Mouse (Mus musculus) lung, adult 2 months (tissue): ENCODE data around the gene Tmc4. TPM values are rescaled to one million over a fixed set of nuclear protein-coding genes. Genes with fewer than 3 reads are reported as not detected.
"Not testable (repeated sequence)": the region's sequence is repeated elsewhere in the genome, so short reads cannot be mapped to it uniquely, and the experiment has no call there.

Source experiments
- DNase-seq: peaks from one replicate; pipeline ENCODE4 v3.0.0; 2022
- H3K4me1 ChIP-seq: fragments of 200-500 bp; 2 replicates; pipeline ENCODE4 v1.6.1; 2011; ENCODE audit warnings: low read length; ENCODE audit not compliant: control insufficient read depth, insufficient read depth
- H3K4me3 ChIP-seq: fragments of 200-500 bp; replicated peaks from 2 replicates; pipeline ENCODE3; 2011; ENCODE audit warnings: low read depth, mild to moderate bottlenecking, control low read depth, low read length; ENCODE audit errors: extremely low read depth
- CTCF ChIP-seq: fragments of 200-500 bp; IDR thresholded peaks from 2 replicates; pipeline ENCODE4 v1.5.1; 2011; ENCODE audit warnings: mild to moderate bottlenecking, low read length, control low read depth; ENCODE audit not compliant: insufficient read depth
- POLR2A ChIP-seq: fragments of 200-500 bp; IDR thresholded peaks from 2 replicates; pipeline ENCODE4 v1.6.1; 2011; ENCODE audit warnings: low read depth, mild to moderate bottlenecking, control low read depth, low read length, borderline replicate concordance; ENCODE audit errors: extremely low read depth
- WGBS: fragments of 180-500 bp; shearing (Covaris S2); methylation state at CpG from one replicate; pipeline ENCODE4 v1.1.7; 2018; 5-methylcytosine and 5-hydroxymethylcytosine counted together
- polyA plus RNA-seq: library from polyadenylated mRNA; depleted of rRNA; stranded (reverse); fragments of >200 nt; gene quantifications from 2 replicates; pipeline ENCODE4 v1.2.3, GENCODE M21; 2012

Tmc4 gene
- polyA plus RNA-seq, 1 experiment, result 83.7 TPM

DNA sequence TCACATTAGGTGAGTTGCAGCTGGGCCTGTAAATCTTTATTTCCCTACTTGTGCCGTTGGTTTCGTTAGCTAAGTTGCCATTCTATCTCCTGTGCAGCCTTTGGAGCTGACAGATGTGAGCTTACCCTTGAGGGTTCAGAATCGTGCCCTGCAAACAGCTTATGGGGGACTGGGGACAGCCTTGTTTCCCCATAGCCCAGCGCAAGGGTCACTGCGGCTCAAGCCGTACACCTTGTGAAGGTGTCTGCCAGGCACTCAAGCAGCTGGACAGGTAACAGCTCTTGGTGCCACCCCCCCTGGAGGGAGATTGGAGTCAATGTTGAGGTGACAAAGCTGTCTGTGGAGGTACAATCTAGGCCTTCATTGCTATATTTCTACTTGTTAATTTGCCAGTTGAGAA lies 28.6 kb upstream of the Tmc4 start:
- no peak overlapping the region for H3K4me3 ChIP-seq
- H3K4me1 ChIP-seq, result peaks cover 16% of the 10 kb centered on the region
- WGBS, result 21% methylated on average over 6 of the region's 6 CpGs
- no peak for DNase-seq
- no peak for TF ChIP-seq CTCF
- TF ChIP-seq POLR2A, result no peak

DNA sequence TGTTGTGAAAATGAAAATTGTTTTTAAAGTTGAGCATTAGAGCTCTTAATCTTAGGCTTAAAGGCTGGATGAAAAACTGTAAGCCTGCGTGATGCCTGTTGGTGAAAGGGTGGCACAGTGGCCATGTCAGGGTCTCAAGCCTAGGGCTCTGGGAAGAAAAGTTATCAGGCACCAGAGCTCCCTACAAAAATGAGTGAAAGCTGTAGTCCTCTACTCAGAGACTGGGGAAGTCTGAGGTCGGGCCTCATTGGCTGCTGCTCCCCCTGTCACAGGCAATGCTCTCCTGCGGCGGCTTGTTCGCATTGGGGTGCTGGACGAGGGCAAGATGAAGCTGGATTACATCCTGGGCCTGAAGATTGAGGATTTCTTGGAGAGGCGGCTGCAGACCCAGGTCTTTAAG lies 28.1 kb upstream of the Tmc4 start:
- DNase-seq, result not testable (repeated sequence)
- H3K4me1 ChIP-seq, result peaks cover 16% of the 10 kb centered on the region
- peak overlapping the region; percentile 20 for H3K4me3 ChIP-seq
- 13% methylated on average over 7 of the region's 7 CpGs for WGBS

DNA sequence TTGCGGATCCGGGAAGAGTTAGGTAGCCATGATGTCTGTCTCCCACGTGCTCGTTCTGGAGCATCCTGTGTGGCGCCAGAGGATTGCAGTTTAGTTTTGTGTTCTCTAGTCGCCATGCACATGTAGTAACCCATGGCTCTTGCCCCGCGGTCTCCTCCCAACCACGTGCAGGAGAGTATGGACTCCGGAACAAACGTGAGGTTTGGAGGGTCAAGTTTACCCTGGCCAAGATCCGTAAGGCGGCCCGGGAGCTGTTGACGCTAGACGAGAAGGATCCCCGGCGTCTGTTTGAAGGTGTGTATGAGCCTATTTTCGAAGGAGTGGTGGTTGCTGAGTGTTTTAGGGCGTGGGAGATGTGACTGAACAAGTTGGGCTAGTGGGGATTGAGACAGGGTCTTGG lies 27.1 kb upstream of the Tmc4 start:
- no peak for DNase-seq
- TF ChIP-seq CTCF, result no peak
- no peak for TF ChIP-seq POLR2A
- peak overlapping the region; percentile 87 for H3K4me3 ChIP-seq
- under 1% methylated on average over 20 of the region's 20 CpGs for WGBS
- peaks cover 16% of the 10 kb centered on the region for H3K4me1 ChIP-seq

DNA sequence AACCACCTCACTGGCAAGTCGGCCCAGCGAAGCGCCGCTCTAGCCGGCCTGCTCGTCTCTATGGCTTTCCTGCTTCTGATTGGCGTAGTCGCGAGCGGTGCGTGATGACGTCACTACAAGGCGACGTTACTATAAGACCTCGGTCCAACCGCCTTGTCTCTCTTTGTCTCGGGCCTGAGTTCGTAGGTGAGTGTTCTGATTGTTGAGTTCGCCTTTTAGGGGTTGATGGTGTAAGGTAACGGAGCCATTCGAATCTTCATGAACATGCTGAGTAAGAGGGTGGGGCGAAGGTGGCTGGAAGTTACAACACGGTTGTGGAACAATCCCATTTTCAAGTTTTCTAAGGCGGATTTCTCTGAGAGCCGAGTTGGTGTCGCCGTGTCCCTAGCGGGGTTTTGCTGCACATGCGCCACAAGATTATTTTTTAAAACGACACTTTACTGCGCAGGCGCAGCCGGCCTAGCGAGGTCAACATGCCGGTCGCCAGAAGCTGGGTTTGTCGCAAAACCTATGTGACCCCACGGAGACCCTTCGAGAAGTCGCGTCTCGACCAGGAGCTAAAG lies 26.6 kb upstream of the Tmc4 start, which contains the start of gene Rps9:
Rps9 (plus strand) TSS at position 115 of the 563 bp plus-strand sequence.
- whole genome bisulfite sequencing, result under 1% methylated on average over 42 of the region's 42 CpGs
- TF ChIP-seq POLR2A (peak; percentile 99), CTCF (peak; percentile 24; the same call in 1 of the 2 replicates)
- Histone ChIP-seq H3K4me1 (peaks cover 16% of the 10 kb centered on the region), H3K4me3 (peak within 1 kb of the TSS; percentile 87)
- peak; percentile 92 for DNase-seq

DNA sequence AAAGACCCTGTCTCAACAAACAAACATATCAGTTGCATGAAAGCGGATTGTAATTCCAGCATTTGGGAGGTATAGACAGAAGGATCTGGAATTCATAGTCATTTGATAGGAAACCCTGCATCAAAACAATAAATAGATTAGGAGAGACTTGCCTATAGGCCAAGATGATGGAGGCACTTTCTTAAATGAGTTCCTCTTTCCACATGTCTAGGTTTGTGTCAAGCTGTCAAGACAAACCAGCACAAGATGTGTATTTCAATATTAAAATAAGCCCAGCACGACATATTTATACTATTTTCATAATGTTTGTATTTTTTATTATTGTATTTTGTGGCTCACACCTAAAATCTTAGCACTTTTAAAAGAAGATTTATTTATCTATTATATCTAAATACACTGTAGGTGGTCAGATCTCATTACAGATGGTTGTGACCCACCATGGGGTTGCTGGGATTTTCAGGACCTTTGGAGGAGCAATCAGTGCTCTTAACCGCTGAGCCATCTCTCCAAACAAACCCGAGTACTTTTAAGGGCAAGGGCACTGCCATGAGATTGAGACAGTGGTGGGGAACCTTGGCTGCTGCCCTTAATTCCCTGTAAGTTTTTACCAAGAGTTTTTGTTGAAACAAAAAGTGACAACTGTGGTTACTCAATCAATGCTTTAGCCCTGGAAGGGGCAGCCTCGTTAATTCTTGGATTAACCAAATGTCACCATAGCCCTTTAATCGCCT lies 26.0 kb upstream of the Tmc4 start:
- WGBS, result 21% methylated on average over 6 of the region's 6 CpGs
- TF ChIP-seq POLR2A (no peak), CTCF (no peak)
- peaks cover 16% of the 10 kb centered on the region for H3K4me1 ChIP-seq
- DNase-seq, result no peak
- peak overlapping the region; percentile 87 for H3K4me3 ChIP-seq

DNA sequence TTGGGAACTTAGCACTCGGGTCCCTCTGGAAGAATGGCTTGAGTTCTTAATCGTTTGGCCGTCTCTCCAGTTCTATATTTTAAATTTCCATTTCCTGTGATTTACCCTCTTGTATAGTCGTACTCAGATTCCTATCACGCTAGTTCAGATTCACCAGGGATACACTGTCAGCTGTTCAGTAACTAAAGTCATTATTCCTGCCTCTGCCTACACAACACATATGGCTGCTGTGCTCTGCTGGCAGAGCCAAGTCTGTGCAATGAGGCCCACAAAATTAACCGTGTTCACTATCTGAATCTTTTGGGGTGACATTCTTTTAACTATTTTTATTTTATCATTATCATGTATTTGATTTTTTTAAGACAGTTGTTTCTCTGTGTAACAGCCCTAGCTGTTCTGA lies 21.1 kb upstream of the Tmc4 start:
- no peak for TF ChIP-seq POLR2A
- no peak for TF ChIP-seq CTCF
- 90% methylated on average over 6 of the region's 6 CpGs for WGBS
- DNase-seq, result no peak
- H3K4me3 ChIP-seq, result no peak overlapping the region
- no peaks in the 10 kb centered on the region for H3K4me1 ChIP-seq

DNA sequence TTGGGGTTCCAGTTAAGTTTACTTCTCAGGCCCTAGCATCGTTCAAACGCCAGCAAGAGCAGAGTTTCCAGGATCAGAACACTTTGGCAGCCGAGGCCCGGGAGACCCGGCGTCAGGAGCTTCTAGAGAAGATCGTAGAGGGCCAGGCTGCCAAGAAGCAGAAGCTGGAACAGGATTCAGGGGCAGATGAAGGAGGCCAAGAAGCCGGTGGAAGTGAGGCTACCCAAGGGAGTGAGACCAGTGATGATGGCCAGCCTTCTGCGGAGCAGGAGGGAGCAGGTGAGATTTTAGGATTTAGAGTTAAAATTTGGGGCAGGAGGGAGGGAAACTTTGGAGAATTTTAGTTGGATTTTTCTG lies 17.6 kb upstream of the Tmc4 start:
- not testable (repeated sequence) for DNase-seq, H3K4me1 ChIP-seq
- H3K4me3 ChIP-seq, result peak overlapping the region; percentile 60
- 5% methylated on average over 9 of the region's 9 CpGs for WGBS

DNA sequence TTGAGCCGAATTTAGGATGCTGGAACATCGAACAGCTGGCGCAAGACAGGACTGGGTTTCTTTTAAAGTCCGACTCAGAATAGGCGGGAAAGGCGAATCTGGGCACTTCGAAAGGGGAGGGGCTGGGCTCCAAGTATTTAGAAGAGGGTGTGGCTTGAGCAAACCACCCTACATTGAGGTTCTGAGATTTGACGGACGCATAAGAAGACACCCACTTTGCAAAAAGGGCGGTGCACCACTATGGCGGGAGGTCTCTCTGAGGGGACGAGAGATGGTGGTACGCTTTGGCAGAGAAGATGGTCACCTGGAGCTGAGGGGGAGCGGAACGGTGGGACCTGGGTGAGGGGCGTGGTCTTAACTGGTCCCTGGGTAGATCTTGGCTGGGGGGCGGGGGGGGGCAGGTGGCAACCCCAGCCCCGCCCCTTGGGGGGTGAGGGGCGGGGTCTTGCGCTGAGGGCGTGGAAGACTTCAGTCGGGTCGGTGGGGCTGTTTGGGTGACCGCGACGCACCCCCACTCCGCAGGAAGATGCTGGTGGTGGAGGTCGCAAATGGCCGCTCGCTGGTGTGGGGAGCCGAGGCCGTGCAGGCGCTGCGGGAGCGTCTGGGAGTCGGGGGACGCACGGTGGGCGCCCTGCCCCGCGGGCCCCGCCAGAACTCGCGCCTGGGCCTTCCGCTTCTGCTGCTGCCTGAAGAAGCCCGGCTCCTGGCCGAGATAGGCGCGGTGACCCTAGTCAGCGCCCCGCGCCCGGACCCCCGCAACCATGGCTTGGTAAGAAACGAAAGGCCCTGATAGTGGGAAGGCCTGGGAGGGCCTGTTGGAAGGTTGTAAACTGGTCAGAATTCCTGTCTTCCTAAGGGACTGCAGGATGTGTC lies 17.0 kb upstream of the Tmc4 start:
- 1% methylated on average over 48 of the region's 55 CpGs for WGBS
- DNase-seq, result peak; percentile 58
- TF ChIP-seq CTCF (no peak), POLR2A (no peak)
- Histone ChIP-seq H3K4me3 (peak overlapping the region; percentile 60), H3K4me1 (no peaks in the 10 kb centered on the region)

DNA sequence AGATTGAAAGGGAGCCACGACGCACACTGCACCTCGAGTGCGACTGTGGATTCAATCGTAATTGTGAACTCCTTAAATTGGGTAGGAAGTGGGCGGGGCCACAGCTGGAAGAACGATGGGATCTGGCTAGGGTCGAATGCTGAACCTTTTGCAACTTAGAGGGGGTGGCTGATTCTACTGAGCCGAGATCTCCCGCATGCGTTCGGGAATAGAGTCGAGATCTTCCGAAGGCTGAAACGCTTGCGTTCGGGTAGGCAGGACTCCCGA lies 16.4 kb upstream of the Tmc4 start:
- TF ChIP-seq POLR2A (no peak), CTCF (no peak)
- 0% methylated on average over 18 of the region's 18 CpGs for WGBS
- Histone ChIP-seq H3K4me3 (peak overlapping the region; percentile 59), H3K4me1 (no peaks in the 10 kb centered on the region)
- no peak for DNase-seq
